Mouse (Mus musculus): ENCODE measurements at regions not wholly inside any gene's neighbourhood (a gene's known extent, or its start where the extent isn't known, plus 50 kb on each side); places are given as distances from the start of the nearest gene placed in this dataset.

GRCm38 (mm10) chr1:41810318-41810964, 885.1 kb upstream of the Pou3f3 start:
- intact Hi-C loops (cut with DNase I) = loop anchor here (2.0 to 5.0 kb wide), 4 partner anchors 80 to 967 kb away; no protein-coding TSS in a partner anchor
- peak; percentile 71 for DNase-seq (ENCODE audit: low spot score in 2 of 2)

GRCm38 (mm10) chr1:41811130-41811529, 884.4 kb upstream of the Pou3f3 start:
- intact Hi-C loops (cut with DNase I) = loop anchor here (2.0 to 5.0 kb wide), 4 partner anchors 80 to 966 kb away; no protein-coding TSS in a partner anchor

GRCm38 (mm10) chr1:41812071-41812470, 883.5 kb upstream of the Pou3f3 start:
- intact Hi-C loops (cut with DNase I) = loop anchor here (5.0 kb wide), 3 partner anchors 445 to 965 kb away; no protein-coding TSS in a partner anchor
- no peak for DNase-seq (ENCODE audit: low spot score in 2 of 2)

More at GRCm38 (mm10) chr1:41811130-41811529, 884.4 kb upstream of the Pou3f3 start:
- no peak for DNase-seq (ENCODE audit: low spot score in 2 of 2)

GRCm38 (mm10) chr1:41814032-41815005, 881.2 kb upstream of the Pou3f3 start:
- intact Hi-C loops (cut with DNase I) = loop anchor here (5.0 kb wide), 3 partner anchors 443 to 963 kb away; no protein-coding TSS in a partner anchor
- no peak for DNase-seq (ENCODE audit: low spot score in 2 of 2)

- intact Hi-C loops (cut with DNase I) = no loop called here
These were observed 880.5 kb upstream of the Pou3f3 start for GRCm38 (mm10) chr1:41815021-41815420.

GRCm38 (mm10) chr1:41822742-41823141, 872.8 kb upstream of the Pou3f3 start:
- no peak for DNase-seq (ENCODE audit: low spot score in 2 of 2)
- intact Hi-C loops (cut with DNase I) = no loop called here

More at GRCm38 (mm10) chr1:41815021-41815420, 880.5 kb upstream of the Pou3f3 start:
- no peak for DNase-seq (ENCODE audit: low spot score in 2 of 2)

- intact Hi-C loops (cut with DNase I) = no loop called here
- DNase-seq (ENCODE audit: low spot score in 2 of 2) = no peak
These were observed 870.3 kb upstream of the Pou3f3 start for GRCm38 (mm10) chr1:41825223-41825622.

GRCm38 (mm10) chr1:41831641-41832040, 863.9 kb upstream of the Pou3f3 start:
- intact Hi-C loops (cut with DNase I) = no loop called here
- DNase-seq (ENCODE audit: low spot score in 2 of 2) = no peak
